Mouse (Mus musculus): ENCODE results near the gene Vwa1.

- no peak for TF ChIP-seq CTCF (IDR thresholded peaks at IDR 0.05; ENCODE audit: low read depth)
- no peak for TF ChIP-seq EP300 (IDR thresholded peaks at IDR 0.05; ENCODE audit: low read depth)
These were observed 28.3 kb upstream of the Vwa1 start, which contains the start of gene Mrpl20 for GRCm38 (mm10) chr4:155802741-155803339.
